Mouse (Mus musculus): ENCODE measurements around the gene Tagln2. TPM values are rescaled to one million over a fixed set of nuclear protein-coding genes. Genes with fewer than 3 reads are reported as not detected.

Tagln2 gene
- total and polyA plus RNA-seq, 3 experiments, result 100 to 581 (median 332) TPM

DNA sequence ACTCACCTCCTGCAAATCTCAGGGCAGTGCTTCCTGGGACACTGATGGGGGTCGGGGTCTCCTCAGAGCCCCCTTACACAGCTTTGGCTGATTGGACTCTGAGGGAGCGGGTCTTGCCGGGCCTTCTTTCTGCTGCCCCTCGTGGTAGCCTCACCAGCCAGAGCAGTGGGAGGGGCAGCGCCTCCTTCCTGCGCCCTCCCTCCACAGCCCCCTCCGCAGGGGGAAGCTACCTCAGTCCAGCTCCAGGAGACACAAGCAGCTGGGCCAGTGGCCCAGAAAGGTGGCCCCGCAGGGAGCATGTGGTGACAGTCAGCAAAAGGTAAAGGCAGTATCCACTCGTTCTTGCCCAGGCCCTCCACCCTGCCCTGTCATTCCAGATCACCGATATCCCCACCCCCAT lies 2.4 kb upstream of the Tagln2 start:
- H3K27me3 ChIP-seq (ENCODE audit: control insufficient read depth in 1 of 2, insufficient read depth in 2 of 2, low read length in 2 of 2), result no peaks in the 10 kb centered on the region; a peak in 1 of 4 replicates

DNA sequence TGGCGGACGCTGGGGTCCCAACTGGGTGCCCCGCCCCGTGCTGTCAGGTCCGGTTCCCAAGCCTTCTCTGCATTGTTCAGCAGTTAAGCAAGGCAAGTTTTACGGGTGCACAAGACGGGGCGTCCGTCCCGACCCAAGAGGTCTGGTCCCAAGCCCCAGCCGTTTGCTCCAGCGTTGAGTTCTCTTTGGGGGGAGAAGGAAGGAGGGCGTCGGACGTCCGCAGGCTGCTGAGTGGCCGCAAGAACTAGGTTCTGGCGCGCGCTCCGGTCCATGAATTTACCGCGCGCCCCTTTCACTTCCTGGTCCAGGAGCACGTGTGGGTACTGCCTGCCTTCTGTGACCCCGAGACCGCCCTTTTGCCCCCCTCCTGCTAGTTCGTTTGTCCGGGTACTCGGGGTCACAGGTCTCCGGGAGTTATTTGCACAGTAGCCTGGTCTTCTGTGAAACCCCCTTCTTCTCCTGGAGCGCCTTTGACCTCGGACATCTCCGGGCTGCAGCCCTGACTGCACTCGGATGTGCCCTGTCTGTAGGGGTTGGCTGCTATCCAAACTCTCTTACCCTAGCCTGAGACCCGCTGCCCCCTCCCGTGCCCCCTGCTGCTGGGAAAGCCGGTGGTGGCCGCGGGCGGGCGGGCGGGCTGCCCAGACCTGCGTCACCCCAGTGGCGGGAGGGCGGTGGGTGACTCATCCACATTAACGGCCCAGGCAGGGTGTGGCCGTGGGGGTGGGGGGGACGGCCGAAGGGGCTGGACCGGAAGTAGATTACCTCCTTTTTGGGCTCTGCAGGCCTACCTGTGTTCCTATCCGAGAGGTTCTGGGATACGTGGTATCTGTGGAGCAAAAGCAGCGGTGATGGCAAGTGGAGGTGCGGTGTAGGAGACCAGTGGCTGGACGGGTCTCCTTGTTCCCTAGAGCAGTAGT lies 864 bp downstream of the Tagln2 start:
- Histone ChIP-seq H3K27ac (ENCODE audit: control insufficient read depth, low read depth, low read length) (peak overlapping the region; percentile 85), H3K36me3 (ENCODE audit: control insufficient read depth in 1 of 2, insufficient read depth in 2 of 2, low read length in 2 of 2) (peaks cover 0 to 23% of the 10 kb centered on the region in 2 experiments; a peak in 2 of 4 replicates), H3K9me3 (replicated peaks; ENCODE audit: insufficient read depth, low read length) (no peaks in the 10 kb centered on the region), H3K27me3 (ENCODE audit: control insufficient read depth in 1 of 2, insufficient read depth in 2 of 2, low read length in 2 of 2) (no peaks in the 10 kb centered on the region), H3K4me1 (ENCODE audit: control insufficient read depth in 1 of 2, insufficient read depth in 2 of 2, low read length in 2 of 2) (peaks cover 9 to 37% of the 10 kb centered on the region in 2 experiments), H3K79me2 (ENCODE audit: control insufficient read depth, insufficient read depth, low read length, poor library complexity) (peaks cover 43% of the 10 kb centered on the region), H3K9ac (ENCODE audit: control insufficient read depth, low read depth, low read length, poor library complexity, severe bottlenecking) (peak overlapping the region; percentile 92), H3K4me3 (ENCODE audit: control insufficient read depth in 1 of 2, insufficient read depth in 1 of 2, low read depth in 2 of 2, low read length in 2 of 2) (peak overlapping the region; percentile 65 to 91)
- TF ChIP-seq USF1 (IDR thresholded peaks at IDR 0.05; ENCODE audit: low read depth, low read length), result 0 out of 2 replicates have a peak, but pooled peaks have one; percentile 13
- TF ChIP-seq POLR2AphosphoS5 (IDR thresholded peaks at IDR 0.05; ENCODE audit: borderline replicate concordance, low read depth, low read length), result no peak
- peak; percentile 75 for TF ChIP-seq SIN3A (IDR thresholded peaks at IDR 0.05; ENCODE audit: low read length)
- 0 out of 2 replicates have a peak, but pooled peaks have one; percentile 52 for TF ChIP-seq MYC (IDR thresholded peaks at IDR 0.05; ENCODE audit: low read depth, low read length)
- peak in 1 of 2 experiments; percentile 17; a peak in 2 of 4 replicates for TF ChIP-seq POLR2A (IDR thresholded peaks at IDR 0.05; ENCODE audit: control insufficient read depth in 1 of 2, insufficient read depth in 1 of 2, low read depth in 1 of 2, low read length in 2 of 2, poor library complexity in 1 of 2)
- 0 out of 2 replicates have a peak, but pooled peaks have one; percentile 30 for TF ChIP-seq ELF1 (IDR thresholded peaks at IDR 0.05; ENCODE audit: low read depth, low read length)
- TF ChIP-seq TAL1 (IDR thresholded peaks at IDR 0.05; ENCODE audit: low read length), result no peak
- peak; percentile 8; the same call in 1 of the 2 replicates for TF ChIP-seq ETS1 (IDR thresholded peaks at IDR 0.05; ENCODE audit: low read depth, low read length)
- TF ChIP-seq BHLHE40 (IDR thresholded peaks at IDR 0.05; ENCODE audit: borderline replicate concordance, low read depth, low read length), result no peak
- TF ChIP-seq MAZ (IDR thresholded peaks at IDR 0.05; ENCODE audit: low read depth, low read length), result 0 out of 2 replicates have a peak, but pooled peaks have one; percentile 54
- TF ChIP-seq MAX (IDR thresholded peaks at IDR 0.05; ENCODE audit: low read length), result peak; percentile 39; the same call in 1 of the 2 replicates
- TF ChIP-seq MYB (IDR thresholded peaks at IDR 0.05; ENCODE audit: low read depth, low read length), result peak; percentile 14; the same call in 1 of the 2 replicates
- peak in 1 of 2 experiments; percentile 67; a peak in 2 of 4 replicates for TF ChIP-seq EP300 (IDR thresholded peaks at IDR 0.05; ENCODE audit: low read depth in 1 of 2, low read length in 2 of 2)
- TF ChIP-seq TCF12 (IDR thresholded peaks at IDR 0.05; ENCODE audit: low read depth, low read length), result peak; percentile 40; the same call in 1 of the 2 replicates
- DNase-seq (ENCODE audit: low read depth, low spot score), result peak; percentile 72

More for the DNA sequence above, 2.4 kb upstream of the Tagln2 start:
- Histone ChIP-seq H3K79me2 (ENCODE audit: control insufficient read depth, insufficient read depth, low read length, poor library complexity) (peaks cover 23% of the 10 kb centered on the region), H3K9me3 (replicated peaks; ENCODE audit: insufficient read depth, low read length) (no peaks in the 10 kb centered on the region), H3K36me3 (ENCODE audit: control insufficient read depth in 1 of 2, insufficient read depth in 2 of 2, low read length in 2 of 2) (peaks cover 0 to 13% of the 10 kb centered on the region in 2 experiments; a peak in 2 of 4 replicates), H3K4me3 (ENCODE audit: control insufficient read depth in 1 of 2, insufficient read depth in 1 of 2, low read depth in 2 of 2, low read length in 2 of 2) (no peak overlapping the region), H3K27ac (ENCODE audit: control insufficient read depth, low read depth, low read length) (no peak overlapping the region), H3K4me1 (ENCODE audit: control insufficient read depth in 1 of 2, insufficient read depth in 2 of 2, low read length in 2 of 2) (peaks cover 4 to 22% of the 10 kb centered on the region in 2 experiments), H3K9ac (ENCODE audit: control insufficient read depth, low read depth, low read length, poor library complexity, severe bottlenecking) (no peak overlapping the region)
- DNase-seq (ENCODE audit: low read depth, low spot score), result no peak
- TF ChIP-seq ETS1 (IDR thresholded peaks at IDR 0.05; ENCODE audit: low read depth, low read length) (no peak), NELFE (IDR thresholded peaks at IDR 0.05; ENCODE audit: low read depth, low read length) (no peak), NRF1 (IDR thresholded peaks at IDR 0.05; ENCODE audit: insufficient read depth, low read depth, low read length, poor library complexity, severe bottlenecking) (no peak), HCFC1 (IDR thresholded peaks at IDR 0.05; ENCODE audit: low read depth, low read length) (no peak), JUND (IDR thresholded peaks at IDR 0.05; ENCODE audit: low read depth, low read length) (no peak)

Data from MEL (cell line).